Mouse (Mus musculus) megakaryocyte progenitor cell, adult 5-6 weeks (primary cell): ENCODE results near the gene Gimap8. TPM values are rescaled to one million over a fixed set of nuclear protein-coding genes. Genes with fewer than 3 reads are reported as not detected.

Experiments used
- ATAC-seq: replicated peaks from 2 replicates; pipeline ENCODE4 v1.8.0; 2016; ENCODE audit warnings: mild to moderate bottlenecking, moderate TSS enrichment, inconsistent platforms; ENCODE audit not compliant: poor library complexity
- total RNA-seq, 2 experiments: library from RNA; stranded (forward) in 1 of 2; stranded (reverse) in 1 of 2; fragments of 157-497, 149-512 nt in 1 of 2; fragments of 200-1000 nt in 1 of 2; gene quantifications; 2 replicates each; pipeline versions ENCODE4 v1.2.3 to v1.2.4; 2015 to 2017

Gimap8 gene
- total RNA-seq, 2 experiments from 2014 or later = 0.50 to 1.1 TPM

DNA sequence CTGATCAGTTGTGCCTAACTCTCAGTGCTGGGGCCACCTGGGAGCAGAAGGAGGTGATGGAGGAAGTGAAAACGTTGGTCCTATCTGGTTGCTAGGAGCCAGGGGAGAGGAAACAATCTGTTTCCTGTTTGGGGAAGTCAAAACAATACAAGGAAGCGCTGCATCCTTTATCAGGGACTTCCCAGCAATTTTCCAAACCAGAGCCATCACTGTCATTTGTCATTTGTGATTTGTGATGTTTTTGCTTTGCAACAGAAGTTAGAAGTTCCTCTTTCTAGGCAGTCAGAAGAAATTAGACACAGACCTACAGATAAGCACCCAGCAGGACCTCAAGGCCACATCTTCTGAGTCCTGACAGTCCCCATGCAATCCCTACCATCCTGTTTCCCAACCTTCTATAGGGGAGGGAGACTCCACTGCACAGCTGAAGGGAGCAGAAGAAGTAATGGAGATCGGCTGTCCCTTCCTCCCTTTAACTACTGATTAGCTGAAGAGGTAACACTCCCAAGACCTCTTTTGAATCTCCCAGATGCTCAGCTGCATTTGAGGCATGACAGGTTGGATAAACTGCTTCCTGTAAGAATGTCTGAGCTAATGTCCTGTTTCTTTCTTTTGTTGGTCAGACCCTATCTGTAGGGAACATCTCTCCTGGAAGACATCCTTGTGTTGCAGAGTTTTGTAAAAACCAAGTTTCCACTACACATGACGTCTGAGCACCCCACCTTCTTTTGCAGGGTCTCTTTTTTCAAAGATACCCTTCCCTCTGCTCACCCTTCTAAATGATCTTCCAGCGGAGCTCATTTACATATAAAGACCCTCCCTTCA lies 53.4 kb downstream of the Gimap8 start:
- ATAC-seq = peak; percentile 63

DNA sequence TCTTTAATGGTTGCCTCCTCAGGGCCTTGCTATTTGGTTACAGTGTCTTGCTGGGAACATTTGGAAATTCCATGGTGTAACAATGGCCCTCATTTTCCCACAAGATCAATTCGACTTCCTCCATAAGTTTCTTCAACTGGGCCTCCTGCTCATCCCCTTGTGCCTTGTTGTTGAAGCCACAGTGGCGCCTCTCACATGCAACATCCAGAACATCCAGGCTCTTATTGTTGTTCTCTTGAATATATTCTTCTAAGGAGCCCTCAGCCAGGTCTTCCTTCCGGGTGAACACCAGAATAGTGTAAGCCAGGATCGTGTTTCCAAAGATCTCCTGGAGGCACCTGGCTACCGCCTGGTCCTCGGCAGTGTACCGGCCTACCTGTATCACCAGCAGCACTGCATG lies 55.1 kb downstream of the Gimap8 start:
- no peak for ATAC-seq

DNA sequence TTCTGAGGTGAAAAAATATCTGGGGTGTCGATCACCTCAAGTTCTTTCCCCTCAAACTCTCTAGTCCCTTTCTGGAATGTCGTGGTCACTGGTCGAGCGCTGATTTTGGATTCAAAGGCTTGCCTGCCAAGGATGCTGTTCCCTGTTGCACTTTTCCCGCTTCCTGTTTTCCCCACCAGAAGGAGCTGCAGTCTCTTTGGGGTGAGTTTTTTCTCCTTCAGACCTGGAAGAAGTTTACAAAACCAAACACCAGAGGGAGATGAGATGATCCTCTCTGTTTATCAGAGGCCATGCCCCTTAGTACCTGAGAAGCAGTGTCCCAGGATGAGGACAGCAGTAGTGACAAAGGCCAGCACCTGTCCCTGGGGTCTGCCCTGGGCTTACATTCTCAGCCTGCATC lies 55.6 kb downstream of the Gimap8 start:
- ATAC-seq = no peak

DNA sequence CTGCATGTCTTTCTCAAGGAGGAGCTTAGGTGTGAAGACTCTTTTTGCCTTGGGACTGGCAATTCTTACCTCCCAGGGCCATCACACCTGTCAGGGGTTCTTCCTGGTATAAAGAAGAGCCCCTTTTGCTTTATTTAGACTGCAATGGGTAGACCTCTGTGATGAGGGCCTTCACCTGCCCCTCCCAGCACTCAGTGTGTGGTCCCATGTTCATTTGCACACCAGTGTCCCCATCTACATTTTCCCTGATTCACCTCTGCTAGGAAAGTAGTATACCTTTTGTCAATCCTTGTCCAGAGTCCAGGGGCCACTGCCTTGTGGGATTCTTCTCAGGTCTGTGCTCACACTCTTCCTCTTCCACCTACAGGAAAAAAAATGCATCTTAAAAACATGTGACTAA lies 57.1 kb downstream of the Gimap8 start:
- no peak for ATAC-seq

- no peak; the same call in 1 of the 2 replicates for ATAC-seq
These were observed 59.1 kb downstream of the Gimap8 start for GRCm38 (mm10) chr6:48706130-48706529.

Other genes with a start within 250 kb of the Gimap8 start
- 1.6 and 3.4 TPM in 2 replicates for gene Zfp467, start 201.4 kb upstream of the Gimap8 start, total RNA-seq (2015)
- gene Zfp467, start 201.4 kb upstream of the Gimap8 start, total RNA-seq (2017) = 0.61 and 1.1 TPM in 2 replicates
- not detected in 2 replicates for gene Sspo, start 199.0 kb upstream of the Gimap8 start, total RNA-seq (2015)
- not detected in 2 replicates for gene Sspo, start 199.0 kb upstream of the Gimap8 start, total RNA-seq (2017)
- not detected in 2 replicates for gene Atp6v0e2, start 109.6 kb upstream of the Gimap8 start, total RNA-seq (2015)
- not detected in 2 replicates for gene Atp6v0e2, start 109.6 kb upstream of the Gimap8 start, total RNA-seq (2017)
- gene Lrrc61, start 92.4 kb upstream of the Gimap8 start, total RNA-seq (2015) = 8.0 and 11.6 TPM in 2 replicates
- gene Lrrc61, start 92.4 kb upstream of the Gimap8 start, total RNA-seq (2017) = 4.9 and 6.3 TPM in 2 replicates
- gene Rarres2, start 74.4 kb upstream of the Gimap8 start, total RNA-seq (2015) = not detected in 2 replicates
- gene Rarres2, start 74.4 kb upstream of the Gimap8 start, total RNA-seq (2017) = not detected in 2 replicates
- not detected in 2 replicates for gene Gm45021, start 57.6 kb upstream of the Gimap8 start, total RNA-seq (2015)
- not detected in 2 replicates for gene Gm45021, start 57.6 kb upstream of the Gimap8 start, total RNA-seq (2017)
- 7.7 and 11.2 TPM in 2 replicates for gene Repin1, start 53.4 kb upstream of the Gimap8 start, total RNA-seq (2015)
- gene Repin1, start 53.4 kb upstream of the Gimap8 start, total RNA-seq (2017) = 10.0 and 16.6 TPM in 2 replicates
- gene Gm44965, start 53.3 kb upstream of the Gimap8 start, total RNA-seq (2015) = not detected in 2 replicates
- not detected in 2 replicates for gene Gm44965, start 53.3 kb upstream of the Gimap8 start, total RNA-seq (2017)
- gene Zfp775, start 45.2 kb upstream of the Gimap8 start, total RNA-seq (2015) = 0.78 and 0.96 TPM in 2 replicates
- 1.00 and 2.0 TPM in 2 replicates for gene Zfp775, start 45.2 kb upstream of the Gimap8 start, total RNA-seq (2017)
- gene AI854703, start 20.5 kb upstream of the Gimap8 start, total RNA-seq (2015) = 0.07 and 0.64 TPM in 2 replicates
- 0.08 and 0.61 TPM in 2 replicates for gene AI854703, start 20.5 kb upstream of the Gimap8 start, total RNA-seq (2017)
- gene Gimap9, start 28.9 kb downstream of the Gimap8 start, total RNA-seq (2015) = 10.7 and 14.5 TPM in 2 replicates
- gene Gimap9, start 28.9 kb downstream of the Gimap8 start, total RNA-seq (2017) = 17.2 and 29.9 TPM in 2 replicates
- gene Gimap4, start 37.3 kb downstream of the Gimap8 start, total RNA-seq (2015) = 0.39 and 1.7 TPM in 2 replicates
- 2.9 and 3.1 TPM in 2 replicates for gene Gimap4, start 37.3 kb downstream of the Gimap8 start, total RNA-seq (2017)
- gene Gimap6, start 61.0 kb downstream of the Gimap8 start, total RNA-seq (2015) = 2.5 and 6.7 TPM in 2 replicates
- 3.5 and 15.6 TPM in 2 replicates for gene Gimap6, start 61.0 kb downstream of the Gimap8 start, total RNA-seq (2017)
- gene Gm28053, start 71.4 kb downstream of the Gimap8 start, total RNA-seq (2015) = not detected in 2 replicates
- 20.7 and 26.7 TPM in 2 replicates for gene Gm28053, start 71.4 kb downstream of the Gimap8 start, total RNA-seq (2017)
- 0.22 TPM in 1 of 2 replicates, not detected in the other for gene Gimap7, start 71.4 kb downstream of the Gimap8 start, total RNA-seq (2015)
- gene Gimap7, start 71.4 kb downstream of the Gimap8 start, total RNA-seq (2017) = 0.29 and 1.3 TPM in 2 replicates
- gene Gimap1, start 91.8 kb downstream of the Gimap8 start, total RNA-seq (2015) = 1.2 and 5.1 TPM in 2 replicates
- gene Gimap1, start 91.8 kb downstream of the Gimap8 start, total RNA-seq (2017) = 3.7 and 9.1 TPM in 2 replicates
- gene Gimap5, start 99.0 kb downstream of the Gimap8 start, total RNA-seq (2015) = 0.07 and 1.1 TPM in 2 replicates
- 0.08 and 2.0 TPM in 2 replicates for gene Gimap5, start 99.0 kb downstream of the Gimap8 start, total RNA-seq (2017)
- gene Gimap3, start 123.6 kb downstream of the Gimap8 start, total RNA-seq (2015) = 0.12 and 0.62 TPM in 2 replicates
- 0.61 TPM in 1 of 2 replicates, not detected in the other for gene Gimap3, start 123.6 kb downstream of the Gimap8 start, total RNA-seq (2017)
- 33.2 and 39.1 TPM in 2 replicates for gene Tmem176a, start 193.7 kb downstream of the Gimap8 start, total RNA-seq (2015)
- 22.1 and 27.5 TPM in 2 replicates for gene Tmem176a, start 193.7 kb downstream of the Gimap8 start, total RNA-seq (2017)
- gene Tmem176b, start 194.3 kb downstream of the Gimap8 start, total RNA-seq (2015) = 90.6 and 115 TPM in 2 replicates
- gene Tmem176b, start 194.3 kb downstream of the Gimap8 start, total RNA-seq (2017) = 84.2 and 92.0 TPM in 2 replicates
- 0.12 and 0.20 TPM in 2 replicates for gene Aoc1, start 225.7 kb downstream of the Gimap8 start, total RNA-seq (2015)
- 0.17 TPM in 1 of 2 replicates, not detected in the other for gene Aoc1, start 225.7 kb downstream of the Gimap8 start, total RNA-seq (2017)